Mouse (Mus musculus): ENCODE data around the gene Arl11. TPM values are rescaled to one million over a fixed set of nuclear protein-coding genes. Genes with fewer than 3 reads are reported as not detected.
"Not testable (repeated sequence)": the region's sequence is repeated elsewhere in the genome, so short reads cannot be mapped to it uniquely, and the experiment has no call there.

Arl11 gene
- 2.6 and 2.7 TPM in 2 replicates for polyA plus RNA-seq (2012; rRNA removed)

DNA sequence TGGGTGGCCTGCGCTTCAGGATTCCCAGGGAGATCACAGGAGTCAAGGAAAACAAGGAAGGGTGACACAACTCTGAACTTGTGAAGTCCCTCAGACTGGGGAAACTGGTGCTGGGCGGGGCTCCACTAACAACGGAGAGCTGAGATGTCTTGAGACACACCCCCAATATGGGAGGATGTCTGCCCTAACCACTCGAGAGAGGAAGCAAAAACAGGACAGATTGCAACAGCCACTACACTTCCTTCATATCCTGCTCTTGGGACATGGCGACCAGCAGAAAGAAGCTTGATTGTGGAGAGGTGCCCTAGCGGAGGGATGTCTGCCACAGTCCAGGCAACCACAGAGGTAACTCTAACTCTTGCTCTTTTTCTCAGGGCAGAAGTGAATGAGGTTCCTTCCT lies at the start of gene Arl11:
Arl11 (plus strand) TSS at position 161 of the 400 bp plus-strand sequence.
- DNase-seq (ENCODE audit: low spot score): no peak

DNA sequence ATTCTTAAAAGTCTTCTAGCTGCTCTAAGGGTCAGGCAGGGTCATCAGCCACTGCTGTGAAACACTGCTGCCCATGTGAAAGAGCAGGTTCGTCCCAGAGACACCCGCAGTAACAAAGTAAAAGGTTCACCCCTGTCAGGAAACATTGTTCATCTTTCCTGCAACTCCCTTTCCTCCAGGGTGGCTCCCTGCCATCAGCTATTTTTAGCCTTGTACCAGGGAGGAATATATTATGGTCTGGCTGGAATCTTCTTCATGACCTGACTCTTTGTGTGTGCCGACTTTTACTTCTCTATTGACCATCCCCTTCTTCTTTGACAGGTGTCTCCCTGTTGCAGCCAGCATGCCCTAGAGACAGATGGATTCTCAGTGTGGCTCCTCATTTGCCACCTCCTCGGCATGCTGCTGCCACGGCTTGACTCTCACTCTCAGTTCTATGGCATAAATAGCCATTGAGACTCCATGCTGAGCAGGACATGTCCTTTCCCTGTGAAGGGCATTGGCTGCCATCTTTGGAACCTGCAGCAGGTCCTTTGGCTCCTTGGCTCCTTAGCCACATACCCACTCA lies 41.6 kb upstream of the Arl11 start:
- no peak for DNase-seq (ENCODE audit: low spot score)

- DNase-seq (ENCODE audit: low spot score): no peak
These were observed 34.9 kb upstream of the Arl11 start for GRCm38 (mm10) chr14:61274414-61275198.

GRCm38 (mm10) chr14:61277285-61277684 lies 32.3 kb upstream of the Arl11 start:
- peak; percentile 33 for DNase-seq (ENCODE audit: low spot score)

DNA sequence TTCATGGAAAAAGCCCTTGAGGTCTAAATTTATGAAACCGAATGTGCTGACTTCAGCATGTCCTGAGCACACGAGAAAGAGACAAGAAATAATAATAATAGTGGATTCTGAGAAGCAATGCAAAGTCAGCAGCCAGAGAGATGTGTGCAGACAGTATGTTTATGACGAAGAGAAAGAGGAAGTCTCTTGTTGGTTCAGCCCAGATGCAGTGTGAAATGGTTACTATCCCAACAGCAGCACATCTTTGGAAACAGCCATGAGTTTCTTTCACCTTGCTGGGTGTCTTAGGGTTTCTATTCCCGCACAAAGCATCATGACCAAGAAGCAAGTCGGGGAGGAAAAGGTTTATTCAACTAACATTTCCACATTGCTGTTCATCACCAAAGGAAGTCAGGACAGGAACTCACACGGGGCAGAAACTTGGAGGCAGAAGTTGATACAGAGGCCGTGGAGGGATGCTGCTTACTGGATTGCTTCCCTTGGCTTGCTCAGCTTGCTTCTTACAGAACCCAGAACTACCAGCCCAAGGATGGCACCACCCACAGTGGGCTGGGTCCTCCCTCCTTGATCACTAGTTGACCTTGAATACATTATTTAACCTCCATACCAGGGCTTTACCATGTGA lies 30.8 kb upstream of the Arl11 start:
- DNase-seq (ENCODE audit: low spot score): no peak

- no peak for DNase-seq (ENCODE audit: low spot score)
These were observed 20.8 kb upstream of the Arl11 start for GRCm38 (mm10) chr14:61288606-61289286.

DNA sequence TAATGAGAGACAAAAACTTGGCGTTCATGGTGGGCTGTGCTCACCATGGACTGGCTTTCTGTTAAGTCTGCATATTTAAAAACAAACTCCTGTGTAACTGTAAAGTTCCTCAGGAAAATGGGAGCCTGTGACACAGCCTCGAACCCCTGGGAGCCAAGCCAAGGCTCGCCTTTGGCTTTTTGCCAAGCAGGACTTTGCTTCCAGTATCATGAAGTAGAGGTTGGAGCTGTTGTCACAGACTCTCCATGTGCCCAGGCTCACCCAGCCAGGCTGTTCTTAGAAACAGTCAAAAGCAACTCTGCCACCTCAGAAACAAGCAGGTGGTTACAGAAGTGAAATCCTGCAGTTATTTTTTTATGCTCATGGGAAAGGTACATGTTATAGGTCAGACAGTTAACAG lies 18.9 kb upstream of the Arl11 start:
- DNase-seq (ENCODE audit: low spot score): no peak

DNA sequence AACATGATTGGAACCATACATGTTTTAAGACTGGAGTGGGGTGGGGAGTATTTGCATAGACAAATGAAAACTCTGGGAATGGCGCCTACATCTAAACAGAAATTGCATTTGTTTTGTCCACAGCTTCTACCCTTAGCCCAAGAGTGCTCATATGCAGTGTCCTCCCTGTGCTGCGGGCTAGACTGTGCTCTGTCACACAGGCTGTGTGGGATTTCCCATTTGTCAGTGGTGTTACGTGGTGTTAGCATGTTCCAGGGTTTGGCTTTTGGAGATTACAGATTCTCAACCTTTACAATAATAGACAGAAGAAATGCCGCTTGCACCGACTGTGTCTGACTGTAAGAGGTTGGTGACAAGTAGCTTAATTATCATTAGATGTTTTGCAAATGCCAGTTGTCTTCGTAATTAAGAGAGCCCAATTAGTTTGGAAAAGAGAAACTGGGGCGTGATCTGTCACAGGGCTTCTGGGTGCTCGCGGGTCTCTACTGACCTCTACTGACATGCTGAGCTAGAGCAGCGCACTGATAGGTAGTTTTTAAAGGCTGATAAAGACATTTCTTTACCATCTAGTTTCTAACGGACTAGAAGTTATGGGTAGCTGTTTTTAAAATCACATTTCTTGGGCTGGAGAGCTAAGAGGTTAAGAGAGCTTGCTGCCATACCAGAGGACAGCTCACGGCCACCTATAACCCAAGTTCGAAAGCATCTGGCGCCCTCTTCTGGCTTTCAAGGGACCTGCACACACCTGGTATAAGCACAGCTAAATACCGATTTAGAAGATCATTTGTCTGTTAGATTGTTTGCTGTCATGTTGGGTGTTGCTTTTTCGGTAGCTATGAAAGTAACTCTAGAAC lies 15.4 kb upstream of the Arl11 start:
- DNase-seq (ENCODE audit: low spot score): no peak

DNA sequence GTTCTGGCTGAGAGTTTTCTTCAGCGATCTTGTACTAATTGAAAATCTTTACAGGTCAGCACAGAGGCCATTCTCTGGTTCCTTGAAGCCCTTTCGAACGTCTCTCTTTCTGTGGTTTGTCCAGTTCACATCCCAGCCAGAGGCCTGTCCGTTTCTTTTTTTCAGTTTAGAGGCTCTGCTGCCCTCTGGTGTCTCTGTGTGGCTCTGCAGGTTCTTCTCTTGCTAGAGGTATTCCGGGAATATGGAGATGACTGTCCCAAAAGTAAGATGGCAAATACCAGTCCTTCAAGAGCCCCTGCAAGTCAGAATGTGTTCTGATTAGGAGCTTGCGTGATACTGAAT lies 14.8 kb upstream of the Arl11 start:
- no peak for DNase-seq (ENCODE audit: low spot score)

DNA sequence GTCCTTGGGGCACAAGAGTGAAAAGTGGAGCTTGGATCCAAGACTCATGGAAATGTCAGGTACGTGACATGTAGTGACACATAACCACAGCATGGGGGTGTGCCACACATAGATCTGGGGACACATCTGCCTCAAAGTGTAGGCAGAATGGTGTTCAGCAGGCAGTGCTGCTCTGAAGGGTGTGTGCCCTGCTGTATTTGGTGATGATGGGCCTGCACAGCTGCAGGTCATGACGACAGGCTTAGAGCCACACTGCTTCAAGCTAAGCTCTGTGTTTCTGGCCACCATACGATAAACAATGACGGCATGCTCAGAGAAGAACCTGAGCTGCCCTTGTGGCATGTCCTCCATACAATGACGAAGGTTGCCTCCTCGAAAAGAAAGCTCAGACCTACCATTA lies 9.7 kb upstream of the Arl11 start:
- DNase-seq (ENCODE audit: low spot score): no peak

DNA sequence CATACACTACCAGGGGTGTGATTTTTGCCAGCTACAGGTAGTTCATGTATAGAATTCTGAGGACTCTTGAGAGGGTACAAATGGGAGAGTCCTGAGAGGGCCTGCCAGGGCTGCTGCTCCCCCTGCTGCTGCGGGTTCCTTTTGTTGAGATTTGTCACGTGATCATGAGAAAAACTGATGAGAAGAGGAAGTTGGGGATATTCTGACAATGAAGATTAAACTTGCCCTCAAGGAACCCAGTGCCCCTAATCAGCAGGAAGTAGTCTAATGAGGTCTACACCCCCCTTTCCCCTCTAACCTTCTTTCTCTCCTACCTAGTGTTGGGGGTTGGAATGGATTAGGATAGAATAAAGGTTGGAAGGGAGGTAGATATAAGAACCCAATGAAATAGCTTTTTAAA lies 8.2 kb upstream of the Arl11 start:
- no peak for DNase-seq (ENCODE audit: low spot score)

DNA sequence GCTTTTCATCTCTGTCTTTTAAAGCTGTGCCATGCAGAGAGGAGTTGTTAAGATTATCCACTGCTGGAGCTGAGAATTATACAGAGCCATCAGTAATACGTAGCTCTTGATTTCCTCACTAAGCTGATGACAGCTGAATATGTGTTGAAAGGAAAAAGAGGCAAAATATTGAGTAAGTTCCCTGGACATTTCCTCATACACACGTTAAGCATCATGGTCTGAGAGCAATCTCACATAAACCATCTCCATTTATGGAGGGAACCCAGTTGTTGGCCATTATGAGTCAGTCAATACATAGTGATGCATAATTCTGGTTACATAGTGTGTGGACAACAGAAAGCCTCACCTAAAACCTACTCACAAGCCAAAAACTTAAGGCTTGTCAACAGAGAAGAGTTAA lies 7.1 kb upstream of the Arl11 start:
- DNase-seq (ENCODE audit: low spot score): no peak

DNA sequence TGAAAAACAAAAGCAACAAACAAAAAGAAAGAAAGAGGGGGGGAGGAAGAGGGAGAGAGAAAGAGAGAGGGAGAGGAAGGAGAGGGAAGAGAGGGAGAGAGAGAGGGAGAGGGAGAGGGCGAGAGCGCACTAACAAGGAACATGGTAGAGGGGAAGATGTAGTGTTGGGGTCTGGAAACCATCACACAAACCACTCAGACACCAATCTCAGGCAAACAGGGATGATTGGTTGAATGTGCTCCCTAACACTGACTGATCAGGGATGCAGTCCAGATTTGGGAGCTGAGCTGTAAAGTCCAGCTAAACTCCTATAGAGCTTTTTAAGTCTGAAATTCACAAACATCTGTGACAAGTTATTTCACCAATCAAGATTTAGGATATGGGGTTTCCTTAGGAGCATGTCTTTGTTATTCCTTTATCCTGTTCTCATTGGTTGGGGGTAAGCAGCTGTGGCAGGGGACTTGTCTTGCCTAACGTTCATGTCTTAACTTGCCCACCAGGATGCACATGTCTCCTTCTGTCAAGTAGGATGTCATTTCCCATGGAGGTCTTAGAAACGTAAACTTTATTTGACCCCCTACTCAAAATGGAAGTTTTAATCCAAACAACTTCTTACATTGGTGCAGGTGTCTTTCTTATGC lies 5.5 kb upstream of the Arl11 start:
- no peak for DNase-seq (ENCODE audit: low spot score)

DNA sequence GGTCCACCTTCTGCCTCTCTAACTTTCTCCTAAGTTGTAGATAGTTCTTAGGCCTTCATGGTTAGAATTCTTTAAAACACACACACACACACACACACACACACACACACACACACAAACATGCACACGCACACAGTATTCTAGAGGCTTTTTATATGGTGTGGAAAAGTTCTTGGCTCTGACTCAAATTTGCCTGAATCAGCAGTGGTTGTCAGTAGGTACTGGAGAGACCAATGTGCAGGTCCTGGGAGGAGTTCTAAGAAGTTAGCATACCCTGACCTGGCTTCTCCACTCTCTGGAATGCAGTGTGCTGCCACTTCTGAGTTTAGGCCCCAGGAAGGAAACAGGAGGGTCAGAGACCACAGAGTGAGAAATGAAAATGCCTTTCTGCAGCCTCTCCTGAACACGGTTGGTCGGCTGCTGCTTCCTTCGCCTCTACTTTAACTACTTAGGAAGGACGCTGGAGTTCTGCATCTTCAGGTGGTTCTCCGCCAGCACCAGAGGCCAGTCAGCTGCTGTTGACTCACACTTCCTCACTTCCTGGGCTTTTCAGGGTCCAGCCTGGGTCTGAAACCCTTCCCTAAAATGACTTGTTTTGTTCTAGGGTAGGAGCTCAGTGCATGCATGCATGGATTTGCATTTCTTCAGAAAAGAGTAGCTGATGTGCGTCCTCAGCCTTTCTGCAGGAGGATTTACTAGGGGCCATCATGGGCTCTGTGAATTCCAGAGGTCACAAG lies 651 bp downstream of the Arl11 start:
- no peak for DNase-seq (ENCODE audit: low spot score)

DNA sequence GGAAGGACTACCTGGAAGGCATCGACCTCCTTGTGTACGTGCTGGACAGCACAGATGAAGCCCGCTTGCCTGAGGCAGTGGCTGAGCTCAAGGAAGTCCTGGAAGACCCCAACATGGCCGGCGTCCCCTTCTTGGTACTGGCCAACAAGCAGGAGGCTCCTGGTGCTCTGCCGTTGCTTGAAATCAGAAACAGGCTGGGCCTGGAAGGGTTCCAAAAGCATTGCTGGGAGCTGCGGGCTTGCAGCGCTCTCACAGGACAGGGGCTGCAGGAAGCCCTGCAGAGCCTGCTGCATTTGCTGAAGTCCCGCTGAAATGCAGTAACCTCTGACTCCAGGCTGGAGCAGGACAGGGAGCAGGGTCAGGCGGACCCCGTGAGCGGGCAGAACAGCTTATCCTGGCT lies 1.4 kb downstream of the Arl11 start:
- DNase-seq (ENCODE audit: low spot score): no peak

DNA sequence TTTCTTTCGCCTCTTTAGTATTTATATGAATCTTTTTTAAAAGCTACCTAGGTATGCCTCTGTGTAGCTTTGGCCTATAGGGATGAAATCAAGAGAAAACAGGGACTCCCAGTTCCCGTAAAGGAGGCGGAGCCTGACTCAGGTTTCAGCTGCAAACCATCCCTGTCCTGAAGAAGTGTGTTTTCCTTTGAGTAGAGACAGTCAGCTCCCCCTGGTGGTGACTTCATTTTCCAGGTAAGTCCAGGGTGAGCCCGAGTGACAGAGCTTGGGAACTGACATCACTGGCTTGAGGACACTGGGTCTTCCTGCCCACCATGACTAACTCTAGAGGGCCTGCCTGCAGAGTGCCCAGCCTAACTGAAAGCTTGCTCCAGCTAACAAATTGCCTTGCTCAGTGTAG lies 7.3 kb downstream of the Arl11 start:
- no peak for DNase-seq (ENCODE audit: low spot score)

GRCm38 (mm10) chr14:61320765-61321164 lies 11.2 kb downstream of the Arl11 start:
- DNase-seq (ENCODE audit: low spot score): no peak

DNA sequence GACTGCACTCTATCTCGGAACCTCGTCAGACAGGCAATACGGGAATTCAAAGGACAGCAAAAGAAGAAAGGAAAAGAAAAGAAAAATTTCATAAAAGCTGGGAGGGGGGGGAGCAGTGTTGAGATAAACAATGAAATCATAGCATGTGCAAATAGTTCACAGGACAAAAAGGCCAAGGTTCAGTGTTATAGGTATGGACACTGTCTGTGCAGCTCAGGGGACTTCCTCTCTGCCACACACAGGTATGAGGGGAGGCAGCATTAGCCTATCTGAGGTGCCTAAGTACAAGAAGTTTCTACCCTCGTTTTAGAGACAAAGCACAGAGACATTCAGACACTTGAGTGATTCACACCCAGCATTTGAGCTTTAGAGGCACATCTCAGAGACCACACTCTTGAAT lies 11.6 kb downstream of the Arl11 start:
- no peak for DNase-seq (ENCODE audit: low spot score)

DNA sequence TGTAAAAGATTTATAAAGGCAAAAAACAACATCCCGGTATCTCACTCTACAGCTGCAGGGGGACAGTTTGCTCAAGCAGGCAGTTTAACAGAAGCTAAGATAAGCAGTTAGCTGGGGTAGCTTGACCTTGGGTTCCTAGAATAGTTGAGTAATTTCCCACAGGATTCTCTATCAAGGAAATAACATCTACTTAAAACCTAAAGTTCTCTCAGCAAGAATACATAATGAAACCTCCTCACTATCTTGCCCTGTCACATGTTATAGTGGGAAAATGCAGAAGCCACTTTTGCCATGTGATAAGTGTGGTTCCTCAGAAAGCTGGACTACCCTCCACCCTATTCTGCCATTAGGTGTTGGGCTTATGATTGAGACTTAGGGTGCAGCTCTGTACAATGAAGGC lies 13.2 kb downstream of the Arl11 start:
- no peak for DNase-seq (ENCODE audit: low spot score)

GRCm38 (mm10) chr14:61327007-61327406 lies 17.5 kb downstream of the Arl11 start:
- DNase-seq (ENCODE audit: low spot score): not testable (repeated sequence)
